Mouse (Mus musculus): ENCODE results near the gene Ctrl. TPM values are rescaled to one million over a fixed set of nuclear protein-coding genes. Genes with fewer than 3 reads are reported as not detected.

Gene Ctrl
- polyA plus RNA-seq, 1 experiment: not detected

- Histone ChIP-seq H3K4me1 (ENCODE audit: control insufficient read depth) (peaks cover 50% of the 10 kb centered on the region), H3K4me3 (replicated peaks) (no peak overlapping the region), H3K36me3 (ENCODE audit: control insufficient read depth) (peaks cover 48% of the 10 kb centered on the region), H3K9me3 (ENCODE audit: control insufficient read depth, low read length) (no peaks in the 10 kb centered on the region), H3K27me3 (ENCODE audit: control insufficient read depth) (no peaks in the 10 kb centered on the region)
- TF ChIP-seq GATA1 (IDR thresholded peaks at IDR 0.05; ENCODE audit: low read length): no peak
- TF ChIP-seq TAL1 (IDR thresholded peaks at IDR 0.05; ENCODE audit: low read length): no peak
Measured at GRCm38 (mm10) chr8:105931271-105931670, 2.4 kb downstream of the Ctrl start.

GRCm38 (mm10) chr8:105930602-105931001, 3.1 kb downstream of the Ctrl start:
- H3K36me3 ChIP-seq (ENCODE audit: control insufficient read depth): peaks cover 45% of the 10 kb centered on the region
- no peak overlapping the region for H3K4me3 ChIP-seq (replicated peaks)
- TF ChIP-seq TAL1 (IDR thresholded peaks at IDR 0.05; ENCODE audit: low read length) (no peak), GATA1 (IDR thresholded peaks at IDR 0.05; ENCODE audit: low read length) (no peak)
- H3K27me3 ChIP-seq (ENCODE audit: control insufficient read depth): no peaks in the 10 kb centered on the region
- H3K4me1 ChIP-seq (ENCODE audit: control insufficient read depth): peaks cover 43% of the 10 kb centered on the region
- no peaks in the 10 kb centered on the region for H3K9me3 ChIP-seq (ENCODE audit: control insufficient read depth, low read length)

GRCm38 (mm10) chr8:105925123-105925522, 8.5 kb downstream of the Ctrl start:
- Histone ChIP-seq H3K9me3 (ENCODE audit: control insufficient read depth, low read length) (no peaks in the 10 kb centered on the region), H3K36me3 (ENCODE audit: control insufficient read depth) (peaks cover 29% of the 10 kb centered on the region), H3K4me1 (ENCODE audit: control insufficient read depth) (peaks cover 14% of the 10 kb centered on the region), H3K4me3 (replicated peaks) (no peak overlapping the region), H3K27me3 (ENCODE audit: control insufficient read depth) (no peaks in the 10 kb centered on the region)
- no peak for TF ChIP-seq TAL1 (IDR thresholded peaks at IDR 0.05; ENCODE audit: low read length)
- no peak for TF ChIP-seq GATA1 (IDR thresholded peaks at IDR 0.05; ENCODE audit: low read length)

GRCm38 (mm10) chr8:105919390-105919789, 14.3 kb downstream of the Ctrl start:
- no peaks in the 10 kb centered on the region for H3K9me3 ChIP-seq (ENCODE audit: control insufficient read depth, low read length)
- TF ChIP-seq GATA1 (IDR thresholded peaks at IDR 0.05; ENCODE audit: low read length) (no peak), TAL1 (IDR thresholded peaks at IDR 0.05; ENCODE audit: low read length) (no peak)
- peaks cover 1% of the 10 kb centered on the region; the same call in 1 of the 2 replicates for H3K4me1 ChIP-seq (ENCODE audit: control insufficient read depth)
- H3K27me3 ChIP-seq (ENCODE audit: control insufficient read depth): no peaks in the 10 kb centered on the region
- peaks cover 49% of the 10 kb centered on the region for H3K36me3 ChIP-seq (ENCODE audit: control insufficient read depth)
- H3K4me3 ChIP-seq (replicated peaks): no peak overlapping the region

- TF ChIP-seq GATA1 (IDR thresholded peaks at IDR 0.05; ENCODE audit: low read length): no peak
- TF ChIP-seq TAL1 (IDR thresholded peaks at IDR 0.05; ENCODE audit: low read length): no peak
- Histone ChIP-seq H3K9me3 (ENCODE audit: control insufficient read depth, low read length) (no peaks in the 10 kb centered on the region), H3K27me3 (ENCODE audit: control insufficient read depth) (no peaks in the 10 kb centered on the region), H3K36me3 (ENCODE audit: control insufficient read depth) (peaks cover 2% of the 10 kb centered on the region), H3K4me3 (replicated peaks) (peak overlapping the region; percentile 91), H3K4me1 (ENCODE audit: control insufficient read depth) (peaks cover 31% of the 10 kb centered on the region)
Measured at GRCm38 (mm10) chr8:105900941-105901616, 32.6 kb downstream of the Ctrl start.

- H3K27me3 ChIP-seq (ENCODE audit: control insufficient read depth): no peaks in the 10 kb centered on the region
- H3K9me3 ChIP-seq (ENCODE audit: control insufficient read depth, low read length): no peaks in the 10 kb centered on the region
- TF ChIP-seq GATA1 (IDR thresholded peaks at IDR 0.05; ENCODE audit: low read length) (no peak), TAL1 (IDR thresholded peaks at IDR 0.05; ENCODE audit: low read length) (no peak)
- peak within 1 kb of the TSS; percentile 91 for H3K4me3 ChIP-seq (replicated peaks)
- peaks cover 33% of the 10 kb centered on the region for H3K4me1 ChIP-seq (ENCODE audit: control insufficient read depth)
- peaks cover 3% of the 10 kb centered on the region for H3K36me3 ChIP-seq (ENCODE audit: control insufficient read depth)
Measured at GRCm38 (mm10) chr8:105900180-105900940, 33.3 kb downstream of the Ctrl start, which contains the start of gene Pskh1. Gene Pskh1 (plus strand): TSS chr8:105900441.

GRCm38 (mm10) chr8:105897801-105898480, 35.7 kb downstream of the Ctrl start:
- Histone ChIP-seq H3K4me1 (ENCODE audit: control insufficient read depth) (peaks cover 38% of the 10 kb centered on the region), H3K27me3 (ENCODE audit: control insufficient read depth) (no peaks in the 10 kb centered on the region), H3K9me3 (ENCODE audit: control insufficient read depth, low read length) (no peaks in the 10 kb centered on the region), H3K4me3 (replicated peaks) (no peak overlapping the region), H3K36me3 (ENCODE audit: control insufficient read depth) (peaks cover 25% of the 10 kb centered on the region)
- TF ChIP-seq TAL1 (IDR thresholded peaks at IDR 0.05; ENCODE audit: low read length) (no peak), GATA1 (IDR thresholded peaks at IDR 0.05; ENCODE audit: low read length) (no peak)

GRCm38 (mm10) chr8:105893339-105893738, 40.3 kb downstream of the Ctrl start, which contains the start of gene Nrn1l:
Gene Nrn1l (plus strand): TSS chr8:105893567.
- peaks cover 11% of the 10 kb centered on the region for H3K4me1 ChIP-seq (ENCODE audit: control insufficient read depth)
- H3K36me3 ChIP-seq (ENCODE audit: control insufficient read depth): peaks cover 70% of the 10 kb centered on the region
- H3K27me3 ChIP-seq (ENCODE audit: control insufficient read depth): no peaks in the 10 kb centered on the region
- TF ChIP-seq GATA1 (IDR thresholded peaks at IDR 0.05; ENCODE audit: low read length) (no peak), TAL1 (IDR thresholded peaks at IDR 0.05; ENCODE audit: low read length) (no peak)
- no peaks in the 10 kb centered on the region for H3K9me3 ChIP-seq (ENCODE audit: control insufficient read depth, low read length)
- no peak within 1 kb of the TSS for H3K4me3 ChIP-seq (replicated peaks)

GRCm38 (mm10) chr8:105892432-105892831, 41.2 kb downstream of the Ctrl start:
- Histone ChIP-seq H3K9me3 (ENCODE audit: control insufficient read depth, low read length) (no peaks in the 10 kb centered on the region), H3K4me1 (ENCODE audit: control insufficient read depth) (peaks cover 8% of the 10 kb centered on the region), H3K4me3 (replicated peaks) (no peak overlapping the region), H3K36me3 (ENCODE audit: control insufficient read depth) (peaks cover 79% of the 10 kb centered on the region), H3K27me3 (ENCODE audit: control insufficient read depth) (no peaks in the 10 kb centered on the region)
- TF ChIP-seq GATA1 (IDR thresholded peaks at IDR 0.05; ENCODE audit: low read length): no peak
- TF ChIP-seq TAL1 (IDR thresholded peaks at IDR 0.05; ENCODE audit: low read length): no peak

Measured in erythroblast, embryonic 14.5 days (primary cell).